Mouse (Mus musculus) stomach, postnatal 0 days (tissue): ENCODE data around the gene Tcf12.

ENCODE experiments used
- CTCF ChIP-seq: IDR thresholded peaks from 2 replicates; pipeline ENCODE4 v1.5.1; 2016; ENCODE audit warnings: antibody characterized with exemption, low read depth, mild to moderate bottlenecking, moderate library complexity
- EP300 ChIP-seq: optimal IDR thresholded peaks from 2 replicates; pipeline ENCODE3; 2016; ENCODE audit warnings: antibody characterized with exemption

DNA sequence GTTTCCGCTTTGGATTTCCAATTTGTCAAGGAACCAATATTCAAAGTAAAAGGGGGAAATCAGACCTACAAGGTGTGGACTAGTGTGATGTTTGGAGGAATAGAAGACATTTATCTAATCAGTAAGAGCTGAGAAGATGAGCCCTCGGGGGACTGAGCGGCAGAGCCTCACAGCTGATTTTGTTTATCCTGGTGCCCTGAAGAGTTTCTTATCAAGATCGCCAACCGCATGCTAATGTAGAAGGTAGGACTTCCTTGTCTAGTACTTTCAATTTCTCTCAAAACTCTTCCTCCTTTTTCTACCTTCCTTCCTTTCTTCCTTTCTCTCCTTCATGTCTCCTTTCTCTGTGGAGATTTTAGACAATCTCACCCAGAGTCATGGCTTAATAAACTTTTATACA is 32.5 kb upstream of the Tcf12 start:
- no peak for TF ChIP-seq CTCF
- TF ChIP-seq EP300 = no peak
